Mouse (Mus musculus) right cerebral cortex, postnatal 4 days (tissue): ENCODE results near the gene 2010300C02Rik.

Experiments used
- DNase-seq: peaks from one replicate; pipeline ENCODE4 v3.0.0-alpha.2; 2022

Gene 2010300C02Rik

DNA sequence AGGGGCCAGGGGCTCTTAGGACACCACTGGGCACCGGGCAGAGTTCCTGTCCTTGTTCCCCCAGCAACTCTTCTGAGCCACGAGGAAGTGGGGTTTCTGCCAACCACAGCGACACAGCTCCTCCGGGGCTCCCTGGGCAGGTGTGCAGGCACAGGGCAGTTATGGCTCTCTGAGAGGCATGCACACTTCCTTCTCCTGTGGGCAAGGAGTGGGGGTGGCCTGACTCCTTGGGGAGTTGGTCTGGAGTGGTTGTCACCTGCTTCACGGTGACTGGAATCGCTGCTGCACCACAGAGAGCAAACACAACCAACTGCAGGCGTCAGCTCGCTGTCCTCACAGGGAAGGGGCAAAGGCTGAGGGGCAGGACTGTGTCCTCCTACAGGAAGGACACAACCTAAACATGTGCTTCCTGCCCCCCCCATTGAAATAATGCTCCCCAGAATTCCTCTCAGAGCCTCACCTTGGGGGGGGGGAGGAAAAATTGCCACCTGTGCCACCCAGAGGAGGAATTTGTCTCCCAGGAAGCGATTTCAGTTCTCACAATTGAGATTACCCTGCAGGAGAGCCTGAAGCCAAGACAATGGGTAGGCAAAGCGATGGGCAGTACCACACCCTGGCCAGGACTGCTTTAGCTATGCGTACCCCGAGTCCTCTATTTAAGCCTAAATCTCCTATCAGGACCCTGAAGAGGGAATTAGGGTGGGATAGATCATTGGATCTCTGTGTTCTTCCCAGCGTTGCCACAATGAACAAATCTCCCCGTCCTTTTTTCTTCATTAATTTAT lies 54.2 kb downstream of the 2010300C02Rik start:
- no peak for DNase-seq

DNA sequence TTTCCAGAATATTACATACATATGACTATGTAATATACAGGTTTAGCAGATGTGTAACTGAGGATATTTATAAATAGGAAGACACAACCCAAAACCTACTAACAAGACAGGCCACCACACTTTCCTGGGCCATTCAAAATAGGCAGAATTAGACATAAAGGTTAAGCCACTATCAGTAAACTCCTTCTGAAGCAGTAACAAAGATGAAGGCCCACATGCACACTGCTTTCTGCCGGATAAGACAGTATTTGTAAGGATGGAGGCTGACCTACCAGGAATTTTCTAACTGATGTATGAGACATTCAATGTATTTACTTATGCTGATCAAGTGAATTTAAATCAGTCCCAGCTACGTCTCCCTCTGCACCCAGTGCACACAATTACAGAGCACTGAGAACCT lies 55.4 kb downstream of the 2010300C02Rik start:
- DNase-seq = no peak

DNA sequence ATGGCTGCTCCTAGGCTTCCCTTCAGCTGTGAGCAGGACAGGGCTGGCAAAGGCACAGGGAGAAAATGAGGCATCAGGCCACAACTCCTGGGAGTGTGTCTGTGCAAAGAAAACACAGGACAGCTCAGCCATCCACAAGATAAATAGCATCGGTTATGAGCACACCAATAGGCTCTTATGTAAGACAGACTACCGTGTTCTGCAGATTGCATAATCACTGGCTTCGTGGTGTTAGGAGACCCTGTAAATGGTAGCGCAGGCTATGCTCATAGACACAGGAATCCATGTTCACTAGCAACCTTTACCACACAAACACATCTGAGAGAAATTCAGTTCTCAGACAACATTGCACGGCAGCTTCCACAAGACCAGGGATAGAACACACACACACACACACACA lies 56.3 kb downstream of the 2010300C02Rik start:
- DNase-seq = no peak

DNA sequence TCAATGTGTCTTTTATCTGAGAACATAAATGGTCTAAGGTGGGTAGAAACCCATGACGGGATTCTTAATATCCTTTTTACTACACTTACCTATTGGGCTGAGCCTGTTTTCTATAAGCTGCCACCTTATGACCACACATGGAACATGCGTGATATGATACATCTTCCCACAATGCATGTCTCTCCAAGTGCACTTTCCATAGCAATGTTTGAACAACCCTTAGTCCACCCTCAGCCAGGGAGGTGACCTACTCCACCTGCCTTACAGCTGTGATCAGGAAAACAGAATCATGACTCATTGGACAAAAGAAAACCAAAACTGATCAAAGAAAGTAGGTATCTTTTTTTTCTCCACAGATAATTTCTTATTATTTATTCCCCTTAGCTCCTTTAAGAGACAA lies 63.9 kb downstream of the 2010300C02Rik start:
- DNase-seq = no peak

DNA sequence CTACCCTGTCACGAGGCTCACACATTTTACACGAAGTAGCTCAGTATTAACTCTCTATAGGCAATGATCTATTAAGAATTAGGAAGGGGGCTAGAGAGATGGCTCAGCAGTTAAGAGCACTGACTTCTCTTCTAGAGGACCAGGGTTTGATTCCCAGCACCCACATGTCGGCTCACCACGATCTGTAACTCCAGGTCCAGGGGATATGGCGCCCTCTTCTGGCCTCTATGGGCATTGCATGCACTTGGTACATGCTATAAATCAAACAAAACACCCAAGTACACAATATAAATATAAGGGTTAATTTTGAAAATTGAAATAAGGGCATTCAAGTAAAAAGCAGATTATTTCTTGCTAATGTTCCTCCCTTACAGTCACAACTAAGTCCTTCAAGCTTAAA lies 65.9 kb downstream of the 2010300C02Rik start:
- no peak for DNase-seq

DNA sequence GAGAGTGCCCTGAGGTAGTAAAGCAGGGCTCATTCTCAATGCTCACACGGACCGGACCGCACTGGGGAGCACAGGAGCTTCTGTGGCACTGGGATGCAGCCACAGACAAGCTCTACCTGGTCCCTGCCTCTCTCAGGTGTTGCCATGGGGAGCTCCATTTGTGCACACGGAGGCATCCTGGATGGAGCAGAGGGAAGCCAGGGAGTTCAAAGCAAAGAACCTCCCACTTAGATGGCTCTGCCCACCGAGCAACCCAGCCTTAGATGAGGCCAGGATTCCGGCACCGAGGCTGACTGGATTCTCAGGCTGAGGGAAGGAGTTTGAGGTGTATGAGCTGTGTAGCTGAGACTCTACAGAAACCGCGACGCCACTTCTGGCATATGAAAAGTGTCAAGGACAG lies 72.8 kb downstream of the 2010300C02Rik start:
- DNase-seq = no peak

DNA sequence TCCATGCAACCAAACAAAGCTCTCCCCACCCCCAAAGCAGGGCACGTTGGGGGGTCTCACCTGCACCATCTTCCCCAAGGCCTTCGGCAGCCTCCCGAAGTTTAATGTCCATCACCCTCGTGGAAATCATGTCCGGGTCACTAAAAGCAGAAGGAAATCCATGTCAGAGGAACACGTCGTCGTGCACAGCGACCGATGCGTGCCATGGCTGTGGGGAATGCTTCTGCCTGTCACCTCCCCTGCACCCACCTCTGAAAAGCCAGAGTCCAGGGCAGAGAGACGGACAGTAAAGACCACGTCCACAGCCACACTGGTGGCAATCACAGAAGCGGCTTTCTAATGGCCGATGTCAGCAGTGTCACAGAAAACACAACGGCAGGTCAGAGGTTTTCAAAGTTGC lies 75.4 kb downstream of the 2010300C02Rik start:
- no peak for DNase-seq

DNA sequence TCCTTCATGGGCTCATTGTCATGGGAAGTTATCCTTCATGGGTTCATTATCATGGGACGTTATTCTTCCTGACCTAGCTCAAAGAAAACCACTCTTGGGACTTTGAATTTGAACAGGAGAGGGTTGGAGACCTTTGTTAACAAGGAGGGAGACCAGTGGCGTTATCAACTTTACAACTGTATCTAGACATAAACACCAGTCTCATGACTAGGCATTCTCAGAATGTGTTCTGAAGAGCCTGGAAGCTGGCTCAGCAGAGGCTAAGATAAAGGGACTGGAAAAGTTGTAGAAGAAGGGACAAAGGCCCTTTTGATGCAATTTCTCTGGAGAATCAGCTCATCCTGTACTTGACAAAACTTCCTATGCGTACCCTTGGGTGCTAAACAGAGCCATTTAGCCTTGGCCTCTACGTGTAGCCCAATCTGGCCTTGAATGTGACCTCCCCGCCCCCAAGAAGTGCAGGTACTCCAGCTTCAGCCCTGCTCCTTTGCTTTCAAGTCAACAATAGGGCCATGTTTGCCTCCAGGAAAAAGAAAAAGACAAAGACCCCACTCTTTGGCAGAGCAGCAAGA lies 76.0 kb downstream of the 2010300C02Rik start:
- DNase-seq = no peak

DNA sequence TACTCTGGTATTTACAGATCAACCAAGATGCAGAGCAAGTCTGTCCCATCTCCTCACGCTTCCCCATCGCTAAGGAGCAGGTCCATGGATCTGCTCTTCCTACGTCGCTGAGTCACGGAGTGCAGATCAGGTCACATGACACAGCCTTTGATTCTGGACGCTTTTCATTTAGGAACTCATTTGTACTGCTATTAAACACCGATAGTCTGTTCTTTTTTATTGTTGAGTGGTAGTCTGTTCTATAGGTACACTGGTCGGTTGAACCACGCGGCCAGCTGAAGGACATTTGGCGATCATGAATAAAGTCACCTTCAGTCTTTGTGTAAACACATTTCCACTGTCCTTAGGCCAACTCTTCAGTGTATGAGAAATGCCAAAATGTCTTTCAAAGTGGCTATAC lies 78.5 kb downstream of the 2010300C02Rik start:
- DNase-seq = no peak

DNA sequence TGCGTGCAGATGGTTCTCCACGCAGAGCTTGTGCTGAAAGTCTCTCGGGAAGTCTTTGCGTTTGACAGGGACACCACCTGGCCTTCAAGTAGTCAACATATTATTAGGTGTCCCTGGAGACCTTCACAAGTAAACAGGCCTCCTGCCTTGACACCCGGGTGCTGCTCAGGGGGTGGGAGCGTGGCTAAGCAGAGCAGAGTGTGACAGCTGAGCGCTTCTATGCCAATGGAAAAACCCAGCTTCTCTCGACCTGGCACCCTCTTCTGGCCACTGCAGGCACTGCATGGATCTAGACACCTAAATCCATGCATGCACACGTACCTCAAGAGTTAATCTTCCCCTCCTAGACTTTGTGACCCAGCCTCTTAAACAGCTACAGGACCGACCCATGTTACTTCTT lies 80.8 kb downstream of the 2010300C02Rik start:
- peak; percentile 85 for DNase-seq

DNA sequence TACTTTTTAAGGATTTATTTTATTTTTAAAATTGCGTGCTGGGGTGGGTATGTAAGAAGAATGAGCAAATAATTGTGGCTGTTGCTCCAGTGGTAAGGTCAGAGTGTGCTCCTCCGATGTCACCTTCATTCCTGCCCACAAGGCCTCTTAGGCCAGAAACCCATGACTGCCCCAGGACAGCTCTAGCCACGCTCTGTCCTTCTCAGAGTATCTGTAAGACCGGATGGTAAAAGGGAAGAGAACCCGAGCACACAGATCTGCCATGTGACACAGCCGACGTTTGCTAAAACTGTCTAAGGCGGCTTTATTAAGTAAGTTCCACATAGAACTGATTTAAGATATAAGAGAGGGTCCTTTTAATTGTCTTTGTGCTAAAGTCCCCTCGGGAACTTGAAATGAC lies 81.3 kb downstream of the 2010300C02Rik start:
- no peak for DNase-seq

DNA sequence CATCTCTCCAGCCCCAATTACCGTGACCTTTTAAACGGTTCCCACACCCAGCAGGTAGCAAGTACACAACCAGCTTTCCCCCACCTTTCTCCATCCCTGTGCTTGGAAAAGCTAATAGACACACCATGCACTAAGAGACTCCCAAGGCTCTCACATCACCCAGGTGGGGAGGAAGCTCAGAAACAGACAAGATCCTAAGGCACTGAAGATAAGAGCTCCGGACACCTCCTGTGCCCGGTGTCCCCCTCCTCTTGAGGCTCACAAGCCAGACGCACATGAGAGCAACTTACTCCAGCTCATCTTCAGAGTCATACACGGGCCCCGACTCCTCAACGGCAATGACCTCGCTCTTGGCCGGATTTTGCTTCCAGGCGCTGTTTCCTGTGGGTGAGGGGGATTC lies 82.3 kb downstream of the 2010300C02Rik start:
- DNase-seq = no peak

DNA sequence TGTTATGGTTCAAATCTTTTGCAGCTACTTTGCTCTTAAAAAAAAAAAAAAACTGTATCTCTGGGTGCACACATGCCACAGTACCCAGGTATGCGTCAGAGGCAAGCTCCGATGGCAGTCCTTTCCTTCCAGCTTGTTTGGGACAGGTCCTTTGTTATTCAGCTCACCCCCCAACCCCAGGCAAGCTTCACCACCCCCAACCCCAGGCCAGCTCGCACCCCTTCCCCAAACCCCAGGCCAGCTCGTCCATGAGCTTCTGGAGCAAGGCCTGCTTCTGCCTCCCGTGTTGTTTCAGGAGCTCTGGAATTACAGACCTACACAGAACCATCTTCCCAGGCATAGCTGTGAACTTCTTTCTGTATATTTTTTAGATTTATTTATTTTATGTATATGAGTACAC lies 83.1 kb downstream of the 2010300C02Rik start:
- no peak for DNase-seq

DNA sequence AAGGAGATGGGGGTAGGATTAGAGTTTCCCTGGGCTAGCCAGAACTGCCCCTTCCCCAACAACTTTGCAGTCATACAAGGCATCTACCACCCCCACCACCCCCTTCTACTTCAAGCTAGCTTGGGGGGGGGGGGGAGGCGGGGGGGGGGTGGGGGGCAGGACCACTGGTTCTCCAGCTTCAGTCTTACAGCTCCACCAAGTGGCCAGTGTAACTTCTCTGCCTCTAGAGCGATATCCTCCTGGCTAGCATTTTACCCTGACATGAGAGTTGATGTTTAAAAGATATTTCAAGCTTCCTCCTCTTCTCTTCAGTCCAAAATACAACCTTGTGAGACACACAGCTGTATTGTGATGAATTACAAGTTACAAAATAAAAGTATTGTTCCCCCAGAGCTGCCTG lies 83.7 kb downstream of the 2010300C02Rik start:
- DNase-seq = peak; percentile 57

DNA sequence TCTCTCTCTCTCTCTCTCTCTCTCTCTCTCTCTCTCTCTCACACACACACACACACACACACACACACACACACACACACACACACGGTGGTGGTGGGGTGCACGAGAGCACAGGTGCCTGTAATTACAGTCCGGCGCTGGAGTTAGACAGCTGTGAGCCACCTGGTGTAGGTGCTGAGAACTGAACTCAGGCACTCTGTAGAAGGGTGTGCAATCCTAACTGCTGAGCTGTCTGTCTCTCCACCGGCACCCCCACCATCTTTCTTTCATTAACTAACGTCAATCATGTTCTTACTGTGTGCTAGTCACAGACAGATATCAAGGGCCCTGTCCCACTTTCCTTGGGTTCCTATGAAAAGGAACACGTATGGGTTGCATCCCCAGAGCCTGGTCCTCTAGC lies 84.2 kb downstream of the 2010300C02Rik start:
- no peak for DNase-seq

DNA sequence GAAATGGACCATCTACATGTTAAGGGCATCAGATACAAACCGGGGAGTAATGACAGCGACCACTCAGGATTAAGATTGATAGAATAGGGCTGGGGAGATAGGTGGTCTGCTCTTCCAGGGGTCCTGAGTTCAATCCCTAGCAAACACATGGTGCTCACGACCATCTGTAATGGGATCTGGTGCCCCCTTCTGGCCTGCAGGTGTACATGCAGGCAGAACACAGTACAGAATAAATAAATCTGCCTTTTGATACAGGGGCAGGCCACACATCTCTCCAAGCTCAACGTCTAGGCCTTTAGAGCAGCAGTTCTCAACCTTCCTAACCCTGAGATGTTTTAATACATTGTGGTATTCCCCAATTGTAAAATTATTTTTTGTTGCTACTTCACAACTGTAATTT lies 85.2 kb downstream of the 2010300C02Rik start:
- peak; percentile 71 for DNase-seq

DNA sequence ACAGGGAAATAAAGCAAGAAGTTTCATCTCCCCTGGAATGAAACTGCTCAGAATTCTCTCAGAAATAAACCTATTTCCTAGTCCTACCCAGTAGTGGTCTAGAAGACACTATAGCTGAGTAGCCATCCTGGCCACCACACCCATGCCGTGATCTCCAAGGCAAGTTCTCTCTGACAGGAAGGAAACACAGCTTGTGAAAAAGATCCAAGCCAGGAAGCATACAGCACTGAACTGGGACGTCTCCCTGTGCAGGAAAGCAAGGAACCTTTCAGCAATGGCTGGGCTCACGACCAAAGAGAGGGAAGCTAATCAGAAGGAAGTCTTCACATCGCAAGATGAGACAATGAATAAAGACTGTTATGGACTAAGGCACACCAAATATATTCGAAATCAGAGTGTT lies 86.4 kb downstream of the 2010300C02Rik start:
- DNase-seq = no peak

DNA sequence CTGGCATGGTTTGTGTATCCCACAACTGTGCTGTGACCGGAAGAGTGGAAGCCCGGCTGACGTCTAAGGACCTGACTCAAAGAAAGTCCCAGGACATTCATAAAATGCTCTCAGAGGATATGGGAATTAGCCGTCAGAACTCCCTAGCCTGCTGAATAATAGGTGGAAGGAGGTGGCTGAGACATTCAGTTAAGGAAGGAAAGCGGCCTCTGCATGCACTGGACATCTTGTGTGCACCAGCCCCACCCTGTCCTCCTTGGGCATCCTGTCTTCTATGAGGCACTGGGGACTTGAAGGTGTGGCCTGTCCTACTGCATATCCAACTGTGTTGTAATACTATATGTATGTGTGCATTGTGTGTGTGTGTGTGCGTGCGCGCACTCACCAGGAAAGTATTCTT lies 87.5 kb downstream of the 2010300C02Rik start:
- no peak for DNase-seq

DNA sequence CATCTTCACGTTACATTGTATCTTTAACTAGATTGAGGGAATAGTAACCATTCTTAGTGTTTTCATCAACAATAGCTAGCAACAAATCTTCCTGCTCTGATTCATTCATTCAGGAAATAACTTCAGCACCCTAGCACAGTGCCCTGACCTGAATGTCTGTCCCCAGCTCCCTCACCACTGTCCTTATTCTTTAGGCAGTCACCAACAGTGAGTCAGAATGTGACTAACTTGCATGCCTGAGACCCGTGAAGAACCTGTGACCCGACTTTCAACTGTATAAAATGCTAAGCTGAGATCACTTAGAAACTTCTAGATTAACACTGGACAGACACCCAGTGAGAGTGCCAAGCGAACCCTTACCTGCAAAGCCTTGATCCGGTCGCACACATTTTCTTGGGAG lies 88.4 kb downstream of the 2010300C02Rik start:
- DNase-seq = no peak

DNA sequence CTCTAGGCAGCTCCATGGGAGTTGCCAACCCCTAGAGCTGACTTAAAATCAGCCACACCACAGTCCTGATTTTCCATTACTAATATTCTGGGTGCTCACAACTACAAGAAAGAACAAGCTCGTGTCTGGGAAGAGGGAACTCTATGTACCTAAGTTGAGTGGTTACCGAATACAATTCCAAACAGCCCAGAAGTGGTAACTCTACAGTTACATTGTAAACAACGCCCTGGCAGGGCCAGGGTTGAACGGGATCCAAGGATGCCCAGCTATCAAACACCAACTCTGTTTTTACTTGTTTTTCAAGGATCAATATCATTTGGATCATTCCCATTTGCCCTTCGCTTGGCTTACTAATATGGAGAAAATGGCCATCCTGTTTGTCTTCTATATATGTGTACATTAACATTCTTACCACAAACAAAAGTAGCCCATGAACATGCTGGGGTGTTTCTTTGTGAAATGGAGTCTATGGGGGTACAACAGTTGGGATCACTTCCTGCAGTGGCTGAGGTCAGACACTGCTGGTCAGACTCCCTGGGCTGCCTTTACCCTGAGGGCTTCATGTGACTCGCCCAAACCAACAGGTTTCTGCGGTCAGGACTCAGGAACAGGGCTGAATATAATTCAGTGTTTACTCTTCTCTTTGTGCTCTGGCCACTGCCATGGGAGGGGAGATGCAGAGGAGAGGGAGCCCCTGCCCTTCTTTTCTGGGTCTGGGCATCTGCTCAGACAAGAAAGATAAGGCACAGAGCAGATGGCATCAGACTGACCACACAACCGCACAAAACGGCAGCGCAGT lies 89.3 kb downstream of the 2010300C02Rik start:
- no peak for DNase-seq

DNA sequence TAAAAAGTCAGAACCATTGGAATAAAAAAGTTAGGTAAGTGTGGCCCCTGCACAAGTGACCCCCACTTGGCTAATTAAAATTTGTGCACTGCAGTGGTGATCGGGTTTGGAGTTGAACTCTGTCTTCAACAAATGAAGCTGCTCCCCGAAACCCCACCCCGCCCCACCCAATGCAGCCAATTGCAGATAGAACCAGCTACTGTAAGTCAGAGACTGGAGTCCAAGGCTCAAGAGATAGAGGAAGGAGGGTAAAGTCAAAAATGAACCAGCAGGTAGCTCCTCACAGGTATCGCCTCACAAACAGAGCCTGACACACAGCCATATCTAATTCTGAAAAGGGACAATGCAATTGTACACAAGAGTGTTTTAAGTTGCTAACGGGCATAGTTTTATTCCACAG lies 90.0 kb downstream of the 2010300C02Rik start:
- DNase-seq = no peak

DNA sequence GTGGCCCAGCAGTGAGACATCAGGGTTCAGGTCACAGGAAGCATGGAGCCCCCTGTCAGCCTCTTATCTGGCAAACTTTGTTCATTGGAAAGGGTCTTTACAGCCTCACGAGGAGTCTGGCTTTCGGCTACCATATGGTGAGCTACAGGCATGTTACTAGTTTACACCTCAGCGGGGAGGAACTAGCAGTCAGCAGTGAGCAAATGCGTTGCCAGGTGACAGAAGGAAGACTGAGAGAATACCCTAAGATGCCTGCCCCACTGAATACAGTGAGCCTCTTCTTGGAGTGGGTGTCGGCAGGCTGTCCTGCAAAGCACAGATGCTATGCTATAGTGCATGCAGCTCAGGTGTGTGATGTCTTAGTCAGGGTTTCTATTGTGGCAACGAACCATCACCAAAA lies 91.1 kb downstream of the 2010300C02Rik start:
- no peak for DNase-seq

DNA sequence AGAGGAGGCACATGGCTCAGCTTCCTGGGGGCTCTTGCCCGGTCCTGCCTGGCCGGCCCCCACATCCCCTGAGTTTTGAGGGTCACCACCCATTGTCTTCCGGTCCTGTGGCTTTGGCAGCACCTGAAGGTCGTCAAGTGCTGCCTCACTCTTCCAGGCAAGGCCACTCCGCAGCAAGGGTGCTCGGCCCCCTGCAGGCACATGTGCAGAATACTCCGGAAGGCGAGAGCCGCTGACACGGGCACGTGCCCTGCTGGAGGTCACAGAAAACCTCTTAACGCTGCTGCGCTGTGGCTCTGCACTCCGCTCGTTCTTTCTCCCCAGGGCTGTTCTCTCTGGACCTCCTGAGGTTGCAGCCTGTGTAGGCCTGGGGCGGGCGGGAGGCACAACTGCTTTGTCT lies 95.7 kb downstream of the 2010300C02Rik start:
- DNase-seq = no peak

DNA sequence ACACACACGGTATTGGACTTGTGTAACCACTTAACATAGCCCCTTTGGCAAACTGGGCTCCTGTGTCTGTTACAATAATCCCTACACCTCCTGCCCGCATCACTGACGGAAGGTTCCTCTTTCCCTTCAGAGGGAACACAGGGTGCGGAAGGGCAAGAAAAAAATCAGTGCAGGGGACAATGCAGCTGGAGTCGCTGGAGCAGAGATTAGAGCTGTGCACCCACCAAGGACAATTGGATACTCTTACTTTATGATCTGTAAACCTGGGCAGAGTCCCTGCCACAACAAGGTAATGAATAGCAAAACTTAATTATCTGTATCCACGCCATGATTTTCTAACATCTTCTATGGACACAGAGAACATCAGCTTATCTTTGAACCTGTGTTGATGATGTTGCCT lies 97.8 kb downstream of the 2010300C02Rik start:
- DNase-seq = no peak
